Mouse (Mus musculus): ENCODE data around the gene Klc1. TPM values are rescaled to one million over a fixed set of nuclear protein-coding genes. Genes with fewer than 3 reads are reported as not detected.

The Klc1 gene
- total RNA-seq, 1 experiment, result 47.9 TPM

DNA sequence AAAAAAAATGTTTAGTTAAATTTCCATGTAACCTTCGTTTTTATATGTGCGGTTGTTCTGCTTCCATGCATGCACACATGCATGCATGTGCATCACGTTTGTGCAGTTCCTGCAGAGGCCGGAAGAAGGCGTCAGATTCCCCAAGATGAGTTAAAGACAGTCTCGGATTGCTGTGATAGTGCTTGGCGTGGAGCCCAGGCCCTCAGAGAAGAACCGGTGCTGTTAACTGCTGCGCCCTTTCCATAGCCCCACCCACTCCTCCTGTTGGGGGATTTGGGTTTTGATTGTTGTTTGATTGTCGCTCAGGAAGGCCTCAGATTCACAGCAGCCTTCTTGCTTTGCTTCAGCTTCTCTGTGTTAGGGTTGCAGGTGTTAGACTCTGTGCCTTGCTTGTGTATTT is 10.7 kb downstream of the Klc1 start:
- peak; percentile 14; the same call in 1 of the 2 replicates for TF ChIP-seq ZC3H11A (IDR thresholded peaks at IDR 0.05; ENCODE audit: borderline replicate concordance, low read depth, low read length)
- no peak for TF ChIP-seq HCFC1 (IDR thresholded peaks at IDR 0.05; ENCODE audit: borderline replicate concordance, insufficient read depth, low read length)
- peak; percentile 69 for DNase-seq (ENCODE audit: low read depth, low spot score)
- in situ Hi-C loops (cut with MboI; ENCODE audit: low sequenced_read_pairs in 2 of 2, unreplicated experiment in 2 of 2), result no loop called here
- no peak overlapping the region for H3K27ac ChIP-seq (ENCODE audit: insufficient read depth, low read depth, low read length, poor library complexity, severe bottlenecking)
- H3K4me1 ChIP-seq (ENCODE audit: control insufficient read depth in 2 of 2, insufficient read depth in 2 of 2, low read length in 2 of 2, poor library complexity in 1 of 2), result peaks cover 9 to 27% of the 10 kb centered on the region in 2 experiments; a peak in 3 of 4 replicates
- no peaks in the 10 kb centered on the region for H3K9me3 ChIP-seq (ENCODE audit: control insufficient read depth, insufficient read depth, low read depth, low read length)
- H3K9ac ChIP-seq (ENCODE audit: insufficient read depth, low read depth, low read length, poor library complexity, severe bottlenecking), result no peak overlapping the region
- H3K4me3 ChIP-seq (ENCODE audit: insufficient read depth in 1 of 2, low read depth in 1 of 2, low read length in 2 of 2, poor library complexity in 1 of 2, severe bottlenecking in 1 of 2), result no peak overlapping the region
- peaks cover 10% of the 10 kb centered on the region for H3K36me3 ChIP-seq (ENCODE audit: control insufficient read depth, insufficient read depth, low read length, poor library complexity, severe bottlenecking)

DNA sequence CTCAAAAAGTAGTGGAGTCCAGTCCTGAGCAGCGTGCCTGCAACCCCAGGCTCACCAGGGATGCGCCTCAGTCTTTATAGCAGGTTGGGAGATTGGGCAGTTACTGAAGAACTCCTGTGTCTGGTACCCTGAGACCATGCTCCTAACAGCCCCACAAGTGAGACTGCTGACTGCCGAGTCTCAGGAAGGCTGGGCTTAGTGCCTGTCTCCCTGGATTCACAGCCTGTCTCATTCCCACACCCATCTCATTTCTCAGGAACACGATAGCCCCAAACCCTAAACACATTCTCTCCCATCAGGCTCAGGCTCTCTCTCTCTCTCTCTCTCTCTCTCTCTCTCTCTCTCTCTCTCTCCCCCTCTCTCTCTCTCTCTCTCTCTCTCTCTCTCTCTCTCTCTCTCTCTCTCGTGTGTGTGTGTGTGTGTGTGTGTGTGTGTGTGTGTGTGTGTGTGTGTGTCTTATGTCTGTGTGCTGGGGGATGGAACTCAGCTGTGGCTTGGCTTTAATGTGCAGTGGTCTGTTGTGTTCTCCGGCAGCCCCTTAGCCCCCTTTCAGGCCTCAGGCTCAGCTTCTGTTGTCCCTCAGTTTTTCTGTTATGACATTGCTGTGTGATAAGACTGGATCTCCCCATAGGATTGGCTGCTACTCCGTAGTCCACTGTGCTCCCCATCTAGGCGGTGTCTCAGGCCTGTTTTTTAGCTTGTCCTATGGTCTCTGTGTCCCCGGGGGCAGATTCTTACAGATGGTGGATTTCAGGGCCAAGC is 11.3 kb downstream of the Klc1 start:
- Histone ChIP-seq H3K9me3 (ENCODE audit: control insufficient read depth, insufficient read depth, low read depth, low read length) (no peaks in the 10 kb centered on the region), H3K4me3 (ENCODE audit: insufficient read depth in 1 of 2, low read depth in 1 of 2, low read length in 2 of 2, poor library complexity in 1 of 2, severe bottlenecking in 1 of 2) (no peak overlapping the region), H3K9ac (ENCODE audit: insufficient read depth, low read depth, low read length, poor library complexity, severe bottlenecking) (no peak overlapping the region), H3K27ac (ENCODE audit: insufficient read depth, low read depth, low read length, poor library complexity, severe bottlenecking) (peak overlapping the region; percentile 13; the same call in 1 of the 2 replicates), H3K36me3 (ENCODE audit: control insufficient read depth, insufficient read depth, low read length, poor library complexity, severe bottlenecking) (peaks cover 17% of the 10 kb centered on the region), H3K4me1 (ENCODE audit: control insufficient read depth in 2 of 2, insufficient read depth in 2 of 2, low read length in 2 of 2, poor library complexity in 1 of 2) (peaks cover 9 to 33% of the 10 kb centered on the region in 2 experiments; a peak in 3 of 4 replicates)
- TF ChIP-seq ZNF384 (IDR thresholded peaks at IDR 0.05; ENCODE audit: low read depth, low read length) (no peak), CHD2 (IDR thresholded peaks at IDR 0.05; ENCODE audit: low read depth, low read length) (no peak), HCFC1 (IDR thresholded peaks at IDR 0.05; ENCODE audit: borderline replicate concordance, insufficient read depth, low read length) (no peak), MAFK (IDR thresholded peaks at IDR 0.05; ENCODE audit: insufficient read depth, low read depth, low read length) (no peak), ZC3H11A (IDR thresholded peaks at IDR 0.05; ENCODE audit: borderline replicate concordance, low read depth, low read length) (no peak)
- in situ Hi-C loops (cut with MboI; ENCODE audit: low sequenced_read_pairs in 2 of 2, unreplicated experiment in 2 of 2), result no loop called here
- no peak for DNase-seq (ENCODE audit: low read depth, low spot score)

DNA sequence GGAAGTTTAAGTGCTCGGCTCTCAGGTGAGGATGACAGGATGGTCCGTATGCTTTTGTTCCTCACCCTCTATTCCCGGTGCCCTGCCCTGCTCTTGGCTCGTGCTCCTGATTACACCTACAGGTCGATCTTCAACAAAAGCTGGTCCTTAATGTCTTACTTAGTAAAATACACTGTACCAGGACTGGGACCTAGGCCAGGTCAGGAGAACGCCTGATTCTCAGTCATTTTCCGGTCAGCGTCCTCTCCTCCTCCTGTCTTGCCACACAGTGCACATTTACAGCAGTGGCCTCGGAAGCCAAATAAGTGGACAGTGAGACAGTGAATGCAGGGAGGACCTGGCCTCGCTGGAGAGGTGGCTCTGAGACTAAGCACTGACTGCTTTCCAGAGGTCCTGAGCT is 12.0 kb downstream of the Klc1 start:
- TF ChIP-seq MAFK (IDR thresholded peaks at IDR 0.05; ENCODE audit: insufficient read depth, low read depth, low read length) (no peak), ZC3H11A (IDR thresholded peaks at IDR 0.05; ENCODE audit: borderline replicate concordance, low read depth, low read length) (no peak), HCFC1 (IDR thresholded peaks at IDR 0.05; ENCODE audit: borderline replicate concordance, insufficient read depth, low read length) (no peak), ZNF384 (IDR thresholded peaks at IDR 0.05; ENCODE audit: low read depth, low read length) (no peak), CHD2 (IDR thresholded peaks at IDR 0.05; ENCODE audit: low read depth, low read length) (no peak)
- H3K27ac ChIP-seq (ENCODE audit: insufficient read depth, low read depth, low read length, poor library complexity, severe bottlenecking), result no peak overlapping the region

DNA sequence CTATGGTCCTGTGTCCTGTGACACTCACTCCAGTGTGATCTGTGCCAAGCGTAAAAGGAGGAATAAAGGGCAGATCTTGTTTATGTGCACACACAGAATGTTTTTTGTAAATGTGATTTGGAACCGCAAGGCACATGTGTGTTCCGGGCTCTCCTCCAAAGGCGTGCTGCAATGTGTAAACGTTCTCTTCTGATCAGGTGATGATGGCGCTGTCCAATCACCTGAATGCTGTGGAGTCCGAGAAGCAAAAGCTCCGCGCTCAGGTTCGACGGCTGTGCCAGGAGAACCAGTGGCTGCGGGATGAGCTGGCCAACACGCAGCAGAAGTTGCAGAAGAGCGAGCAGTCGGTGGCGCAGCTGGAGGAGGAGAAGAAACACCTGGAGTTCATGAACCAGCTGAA is 15.5 kb downstream of the Klc1 start:
- in situ Hi-C loops (cut with MboI; ENCODE audit: low sequenced_read_pairs in 2 of 2, unreplicated experiment in 2 of 2), result no loop called here
- H3K36me3 ChIP-seq (ENCODE audit: control insufficient read depth, insufficient read depth, low read length, poor library complexity, severe bottlenecking), result peaks cover 34% of the 10 kb centered on the region
- peaks cover 5 to 15% of the 10 kb centered on the region in 2 experiments; a peak in 2 of 4 replicates for H3K4me1 ChIP-seq (ENCODE audit: control insufficient read depth in 2 of 2, insufficient read depth in 2 of 2, low read length in 2 of 2, poor library complexity in 1 of 2)

More for the DNA sequence above, 12.0 kb downstream of the Klc1 start:
- no peak for DNase-seq (ENCODE audit: low read depth, low spot score)
- Histone ChIP-seq H3K4me3 (ENCODE audit: insufficient read depth in 1 of 2, low read depth in 1 of 2, low read length in 2 of 2, poor library complexity in 1 of 2, severe bottlenecking in 1 of 2) (no peak overlapping the region), H3K9me3 (ENCODE audit: control insufficient read depth, insufficient read depth, low read depth, low read length) (no peaks in the 10 kb centered on the region), H3K36me3 (ENCODE audit: control insufficient read depth, insufficient read depth, low read length, poor library complexity, severe bottlenecking) (peaks cover 18% of the 10 kb centered on the region), H3K4me1 (ENCODE audit: control insufficient read depth in 2 of 2, insufficient read depth in 2 of 2, low read length in 2 of 2, poor library complexity in 1 of 2) (peaks cover 8 to 30% of the 10 kb centered on the region in 2 experiments; a peak in 3 of 4 replicates), H3K9ac (ENCODE audit: insufficient read depth, low read depth, low read length, poor library complexity, severe bottlenecking) (no peak overlapping the region)
- in situ Hi-C loops (cut with MboI; ENCODE audit: low sequenced_read_pairs in 2 of 2, unreplicated experiment in 2 of 2), result no loop called here

More for the DNA sequence above, 15.5 kb downstream of the Klc1 start:
- TF ChIP-seq HCFC1 (IDR thresholded peaks at IDR 0.05; ENCODE audit: borderline replicate concordance, insufficient read depth, low read length) (no peak), MAFK (IDR thresholded peaks at IDR 0.05; ENCODE audit: insufficient read depth, low read depth, low read length) (no peak), CHD2 (IDR thresholded peaks at IDR 0.05; ENCODE audit: low read depth, low read length) (no peak), ZNF384 (IDR thresholded peaks at IDR 0.05; ENCODE audit: low read depth, low read length) (no peak), ZC3H11A (IDR thresholded peaks at IDR 0.05; ENCODE audit: borderline replicate concordance, low read depth, low read length) (no peak)
- no peaks in the 10 kb centered on the region for H3K9me3 ChIP-seq (ENCODE audit: control insufficient read depth, insufficient read depth, low read depth, low read length)
- peak overlapping the region; percentile 2 to 22; a peak in 2 of 4 replicates for H3K4me3 ChIP-seq (ENCODE audit: insufficient read depth in 1 of 2, low read depth in 1 of 2, low read length in 2 of 2, poor library complexity in 1 of 2, severe bottlenecking in 1 of 2)
- H3K9ac ChIP-seq (ENCODE audit: insufficient read depth, low read depth, low read length, poor library complexity, severe bottlenecking), result no peak overlapping the region
- no peak for DNase-seq (ENCODE audit: low read depth, low spot score)
- H3K27ac ChIP-seq (ENCODE audit: insufficient read depth, low read depth, low read length, poor library complexity, severe bottlenecking), result no peak overlapping the region
